Mouse (Mus musculus) midbrain, embryonic 15.5 days (tissue): ENCODE measurements around the gene Arrb2. TPM values are rescaled to one million over a fixed set of nuclear protein-coding genes. Genes with fewer than 3 reads are reported as not detected.
A peak's percentile ranks its signal among the peaks of the same experiment; 100 is the strongest.

Experiments
- ATAC-seq: fragments of 200-750 bp; cut with Nextera tagmentation; replicated peaks from 2 replicates; pipeline ENCODE4 v1.8.0; 2017; ENCODE audit warnings: moderate TSS enrichment
- H3K27ac ChIP-seq: fragments of 300-500 bp; sonication (generic); 2 replicates; pipeline ENCODE4 v1.5.1; 2015; ENCODE audit warnings: mild to moderate bottlenecking, inconsistent platforms
- H3K27me3 ChIP-seq: fragments of 300-500 bp; sonication (generic); replicated peaks from 2 replicates; pipeline ENCODE4 v1.6.1; 2015; ENCODE audit warnings: inconsistent platforms
- H3K36me3 ChIP-seq: fragments of 300-500 bp; sonication (generic); replicated peaks from 2 replicates; pipeline ENCODE4 v1.6.1; 2015; ENCODE audit warnings: inconsistent platforms
- H3K4me1 ChIP-seq: fragments of 300-500 bp; sonication (generic); 2 replicates; pipeline ENCODE4 v1.6.1; 2015; ENCODE audit warnings: inconsistent platforms
- H3K4me2 ChIP-seq: fragments of 300-500 bp; sonication (generic); 2 replicates; pipeline ENCODE4 v1.6.1; 2015; ENCODE audit warnings: inconsistent platforms, mild to moderate bottlenecking, moderate library complexity
- H3K4me3 ChIP-seq: fragments of 300-500 bp; sonication (generic); 2 replicates; pipeline ENCODE4 v1.5.1; 2015; ENCODE audit warnings: mild to moderate bottlenecking, inconsistent platforms
- H3K9ac ChIP-seq: fragments of 300-500 bp; sonication (generic); 2 replicates; pipeline ENCODE4 v1.6.1; 2015; ENCODE audit warnings: mild to moderate bottlenecking, inconsistent platforms
- H3K9me3 ChIP-seq: fragments of 300-500 bp; sonication (generic); 2 replicates; pipeline ENCODE4 v1.6.1; 2016; ENCODE audit warnings: inconsistent platforms
- WGBS: fragments of 180-500 bp; shearing (Covaris S2); methylation state at CpG from one replicate; pipeline ENCODE4 v1.1.7; 2015; ENCODE audit warnings: mixed read lengths; 5-methylcytosine and 5-hydroxymethylcytosine counted together
- polyA plus RNA-seq: library from polyadenylated mRNA; unstranded; fragments of >200 nt; fragmentation: Nextera tagmentation; extraction: Ambion mirVana; gene quantifications from 2 replicates; pipeline ENCODE4 v1.2.1, GENCODE M21; 2015

The Arrb2 gene
- polyA plus RNA-seq, 1 experiment from 2014 or later = 53.8 TPM

DNA sequence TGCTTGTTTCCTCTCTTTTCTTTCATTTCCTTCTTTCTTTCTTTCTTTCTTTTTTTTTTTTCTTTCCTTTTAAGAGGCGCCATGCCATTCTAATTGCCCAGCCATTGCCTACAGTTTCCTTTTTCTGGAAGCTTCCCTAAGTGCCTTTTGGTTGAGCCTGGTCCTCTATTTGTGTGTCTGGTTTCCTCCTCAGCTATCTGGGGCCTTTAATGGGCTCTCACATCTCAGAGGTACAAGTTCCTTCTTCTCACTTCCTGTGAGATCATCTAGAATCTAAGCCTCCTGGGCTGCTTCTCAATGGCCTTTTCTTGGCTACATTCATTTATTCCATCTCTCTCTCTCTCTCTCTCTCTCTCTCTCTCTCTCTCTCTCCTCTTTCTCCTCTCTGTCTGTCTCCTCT, 14.9 kb downstream of the Arrb2 start:
- WGBS = 90% methylated on average over 1 of the region's 1 CpGs
- no peak for ATAC-seq
- no peaks in the 10 kb centered on the region for H3K27me3 ChIP-seq
- H3K27ac ChIP-seq = no peak overlapping the region
- H3K9me3 ChIP-seq = no peaks in the 10 kb centered on the region
- no peak overlapping the region for H3K4me2 ChIP-seq
- peaks cover 1% of the 10 kb centered on the region for H3K4me1 ChIP-seq
- H3K4me3 ChIP-seq = no peak overlapping the region
- H3K36me3 ChIP-seq = peaks cover 1% of the 10 kb centered on the region; the same call in 1 of the 2 replicates
- no peak overlapping the region for H3K9ac ChIP-seq

DNA sequence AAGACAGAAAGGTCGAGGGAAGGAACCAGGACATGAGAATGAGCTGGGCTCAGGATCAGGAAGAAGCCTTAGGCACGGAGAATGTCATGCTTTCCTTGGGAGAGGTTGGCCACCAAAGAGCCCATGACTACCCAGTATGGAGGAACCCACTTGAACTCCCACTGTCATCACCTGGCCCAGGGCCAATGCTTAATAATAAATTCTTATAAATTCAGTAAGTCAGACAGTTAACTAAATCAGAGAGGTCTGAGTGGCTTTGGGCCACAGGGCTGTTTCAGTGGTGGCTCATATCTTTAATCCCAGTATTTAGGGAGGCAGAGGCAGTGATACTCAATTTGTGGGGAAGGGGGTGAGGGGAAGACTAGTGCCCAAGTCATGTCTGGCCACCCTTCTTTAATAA, 18.5 kb downstream of the Arrb2 start:
- Histone ChIP-seq H3K4me2 (no peak overlapping the region), H3K27ac (no peak overlapping the region), H3K4me3 (no peak overlapping the region), H3K27me3 (no peaks in the 10 kb centered on the region), H3K36me3 (no peaks in the 10 kb centered on the region), H3K4me1 (peaks cover 12% of the 10 kb centered on the region), H3K9me3 (no peaks in the 10 kb centered on the region), H3K9ac (no peak overlapping the region)
- 81% methylated on average over 2 of the region's 2 CpGs for WGBS
- ATAC-seq = no peak

DNA sequence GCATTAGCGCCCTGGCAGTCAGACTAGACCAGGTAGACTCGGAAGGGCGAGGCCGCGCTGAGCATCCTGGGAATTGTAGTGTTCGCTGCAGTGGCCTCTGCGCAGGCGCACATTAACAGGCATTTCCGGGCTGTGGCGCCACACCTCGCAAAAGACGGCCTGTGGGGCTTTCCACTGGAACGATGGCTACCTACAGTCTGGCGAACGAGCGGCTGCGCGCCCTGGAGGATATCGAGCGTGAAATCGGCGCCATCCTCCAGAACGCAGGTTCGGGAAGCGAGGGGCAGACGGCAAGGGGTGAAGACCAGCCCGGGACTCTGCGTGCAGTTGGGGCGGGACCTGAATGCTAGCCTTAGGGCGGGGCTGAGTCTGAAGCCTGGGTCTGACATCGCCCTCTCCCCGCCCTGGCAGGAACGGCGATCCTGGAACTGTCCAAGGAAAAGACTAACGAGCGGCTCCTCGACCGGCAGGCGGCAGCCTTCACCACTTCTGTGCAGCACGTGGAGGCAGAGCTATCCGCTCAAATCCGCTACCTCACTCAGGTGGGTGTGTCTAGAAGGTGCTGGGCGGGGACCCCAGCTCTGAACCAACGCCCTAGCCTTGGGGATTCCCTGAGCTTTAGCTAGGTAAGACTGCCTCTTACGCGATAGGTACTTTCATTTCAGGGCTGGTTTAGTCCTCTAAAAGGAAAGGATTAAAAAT, 19.5 kb downstream of the Arrb2 start, which contains the start of gene Med11:
Gene Med11, plus strand, starts transcription at position 123 of the 702 bp plus-strand sequence.
- under 1% methylated on average over 46 of the region's 46 CpGs for WGBS
- ATAC-seq = peak; percentile 96

DNA sequence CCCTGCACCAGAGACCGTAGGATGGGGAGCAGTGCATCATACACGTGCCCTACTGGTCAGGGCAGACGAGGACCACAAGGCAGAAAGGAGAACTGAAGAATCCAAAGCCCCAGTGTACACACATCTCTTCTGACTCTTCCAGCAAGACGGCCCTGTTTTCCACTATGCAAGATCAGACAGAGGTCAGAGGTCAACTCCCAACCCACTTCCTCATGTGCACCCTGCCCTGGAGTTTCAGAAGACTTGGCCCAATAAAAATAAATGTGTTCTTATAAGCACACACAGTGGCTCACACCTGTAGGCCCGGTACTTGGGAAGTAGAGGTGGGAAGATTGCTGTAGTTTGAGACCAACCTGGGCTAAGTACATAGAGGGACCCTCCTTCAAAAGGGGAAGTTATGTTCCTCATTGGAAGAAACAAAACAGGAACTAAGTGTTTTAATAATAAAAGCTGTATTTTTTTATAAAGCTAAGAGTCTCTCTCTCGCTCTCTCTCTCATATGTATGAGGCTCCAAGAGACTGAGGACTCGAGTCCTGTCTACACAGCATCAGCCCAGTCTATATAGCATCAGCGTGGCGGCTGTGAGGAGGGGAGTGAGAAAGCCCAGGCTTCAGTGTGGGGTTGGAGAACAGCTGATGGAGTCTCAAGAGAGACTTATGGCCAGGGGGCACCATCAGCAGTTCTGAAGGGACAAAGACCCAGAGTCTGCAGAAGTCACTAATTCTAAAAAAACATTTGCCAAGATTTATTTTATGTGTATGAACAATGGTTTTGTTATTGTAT, 21.0 kb downstream of the Arrb2 start:
- WGBS = 92% methylated on average over 9 of the region's 9 CpGs
- Histone ChIP-seq H3K4me1 (peaks cover 12% of the 10 kb centered on the region), H3K27me3 (peaks cover 6% of the 10 kb centered on the region), H3K9me3 (no peaks in the 10 kb centered on the region), H3K9ac (no peak overlapping the region), H3K27ac (no peak overlapping the region), H3K4me2 (peak overlapping the region; percentile 64; the same call in 1 of the 2 replicates), H3K4me3 (no peak overlapping the region), H3K36me3 (no peaks in the 10 kb centered on the region)
- ATAC-seq = no peak

More for the DNA sequence above, 19.5 kb downstream of the Arrb2 start, which contains the start of gene Med11:
- Histone ChIP-seq H3K36me3 (no peaks in the 10 kb centered on the region), H3K9ac (peak within 1 kb of the TSS; percentile 70), H3K4me3 (peak within 1 kb of the TSS; percentile 62), H3K27ac (peak within 1 kb of the TSS; percentile 98), H3K27me3 (no peaks in the 10 kb centered on the region), H3K4me1 (peaks cover 12% of the 10 kb centered on the region), H3K9me3 (no peaks in the 10 kb centered on the region), H3K4me2 (peak within 1 kb of the TSS; percentile 64)

DNA sequence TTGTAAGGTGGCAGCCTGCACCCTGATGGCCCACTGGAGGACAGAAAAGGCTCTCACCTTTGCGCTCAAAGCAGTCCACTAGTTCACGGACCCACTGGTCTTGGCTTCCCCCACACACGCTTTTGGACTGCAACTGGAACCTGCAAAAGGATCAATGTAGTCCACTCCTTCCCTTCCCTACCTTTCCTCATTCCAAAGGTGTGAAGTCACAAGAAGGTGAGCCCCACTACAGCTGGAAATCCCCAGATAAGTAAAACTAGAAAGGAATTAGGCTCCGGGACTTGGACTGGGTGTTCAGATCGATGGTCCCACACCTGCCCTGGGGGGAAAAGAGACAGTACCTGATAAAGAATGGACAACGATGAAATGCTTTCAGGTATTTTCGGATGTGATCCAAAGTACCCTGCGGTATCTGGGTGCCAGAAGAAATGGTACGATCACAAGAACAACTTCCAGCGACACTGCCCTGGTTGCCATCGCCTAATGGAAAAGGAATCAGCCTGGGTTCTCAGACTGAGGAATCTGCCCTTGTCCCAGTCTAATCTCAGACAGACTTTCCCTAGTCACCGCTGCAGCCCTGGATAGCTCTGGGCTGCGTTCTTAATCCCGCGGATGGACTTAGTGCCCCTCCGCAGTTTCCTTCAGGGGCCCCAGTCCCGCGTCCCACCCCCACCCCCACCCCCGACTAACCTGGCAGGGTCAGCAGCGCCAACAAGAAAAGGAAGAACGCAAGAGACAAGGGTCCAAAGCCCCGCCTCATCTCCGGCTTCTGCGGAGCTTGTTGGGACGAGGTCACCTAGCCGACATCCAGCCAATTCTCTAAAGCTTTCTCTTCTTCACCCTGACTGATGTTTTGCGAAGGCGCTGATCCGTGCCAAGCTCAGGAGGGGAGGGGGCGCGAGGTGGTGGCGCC, 26.5 kb downstream of the Arrb2 start, which contains the start of gene Zmynd15:
Gene Zmynd15, plus strand, starts transcription at position 746 of the 913 bp plus-strand sequence.
- peaks cover 9% of the 10 kb centered on the region for H3K4me1 ChIP-seq
- H3K9ac ChIP-seq = 0 out of 2 replicates have a peak within 1 kb of the TSS, but pooled peaks have one; percentile 2
- ATAC-seq = no peak
- peak within 1 kb of the TSS; percentile 57 for H3K4me2 ChIP-seq
- no peak within 1 kb of the TSS for H3K27ac ChIP-seq
- H3K9me3 ChIP-seq = no peaks in the 10 kb centered on the region
- no peaks in the 10 kb centered on the region for H3K36me3 ChIP-seq
- H3K27me3 ChIP-seq = peaks cover 30% of the 10 kb centered on the region
- 21% methylated on average over 32 of the region's 32 CpGs for WGBS
- H3K4me3 ChIP-seq = peak within 1 kb of the TSS; percentile 32

DNA sequence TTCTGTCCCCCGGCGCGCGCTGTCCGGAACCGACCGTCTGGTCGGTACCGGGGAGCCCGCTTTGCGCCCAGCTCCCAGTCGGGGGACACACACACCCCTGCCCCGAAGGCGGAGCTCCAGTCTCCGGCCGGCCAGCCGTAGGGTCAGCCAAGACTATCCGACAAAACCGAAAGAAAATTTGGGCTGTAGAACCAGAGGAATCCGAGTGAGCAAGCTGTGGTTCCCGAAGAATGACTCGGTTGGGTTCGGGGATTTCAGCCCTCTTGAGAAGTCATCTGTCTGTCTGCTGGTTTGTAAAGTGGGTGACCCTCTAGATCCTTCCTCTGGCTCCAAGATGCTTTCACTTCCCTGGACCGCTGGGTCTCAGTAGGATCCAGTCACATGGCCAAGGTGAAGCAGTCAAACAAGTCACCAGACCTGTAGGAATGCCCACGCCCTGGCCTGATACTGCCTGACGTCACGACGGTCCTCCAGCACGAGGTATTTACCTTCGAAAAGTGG, 27.2 kb downstream of the Arrb2 start, which contains the start of gene Cxcl16:
Gene Cxcl16, minus strand, starts transcription at position 384 of the 501 bp plus-strand sequence.
- 5% methylated on average over 30 of the region's 30 CpGs for WGBS
- H3K27me3 ChIP-seq = peaks cover 34% of the 10 kb centered on the region

DNA sequence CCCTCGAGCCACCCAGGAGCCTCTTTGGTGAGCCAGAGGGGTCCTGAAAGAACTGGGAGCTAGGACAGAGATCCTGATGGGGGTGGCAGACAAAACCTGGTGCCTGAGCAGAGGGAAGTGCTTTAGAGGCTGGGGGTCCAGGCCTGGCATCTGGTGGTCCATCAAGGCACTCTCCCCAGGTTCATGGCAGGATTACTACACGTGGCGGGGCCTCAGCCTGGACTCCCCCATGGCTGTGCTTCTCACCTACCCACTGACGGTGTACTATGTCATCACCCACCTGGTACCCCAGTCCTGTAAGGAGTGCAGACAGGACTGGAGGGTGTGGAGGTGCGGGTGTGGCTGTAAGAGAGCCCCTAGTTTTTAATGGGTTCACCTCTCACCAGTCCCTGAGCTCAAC, 31.5 kb downstream of the Arrb2 start:
- 70% methylated on average over 5 of the region's 5 CpGs for WGBS
- Histone ChIP-seq H3K27ac (no peak overlapping the region), H3K4me2 (no peak overlapping the region), H3K36me3 (no peaks in the 10 kb centered on the region), H3K9ac (no peak overlapping the region), H3K4me1 (peaks cover 12% of the 10 kb centered on the region), H3K9me3 (no peaks in the 10 kb centered on the region), H3K4me3 (no peak overlapping the region), H3K27me3 (peaks cover 31% of the 10 kb centered on the region)
- no peak for ATAC-seq

More for the DNA sequence above, 27.2 kb downstream of the Arrb2 start, which contains the start of gene Cxcl16:
- Histone ChIP-seq H3K9me3 (no peaks in the 10 kb centered on the region), H3K36me3 (no peaks in the 10 kb centered on the region), H3K4me3 (peak within 1 kb of the TSS; percentile 32), H3K27ac (no peak within 1 kb of the TSS), H3K9ac (0 out of 2 replicates have a peak within 1 kb of the TSS, but pooled peaks have one; percentile 2), H3K4me2 (peak within 1 kb of the TSS; percentile 57), H3K4me1 (peaks cover 9% of the 10 kb centered on the region)
- ATAC-seq = no peak

DNA sequence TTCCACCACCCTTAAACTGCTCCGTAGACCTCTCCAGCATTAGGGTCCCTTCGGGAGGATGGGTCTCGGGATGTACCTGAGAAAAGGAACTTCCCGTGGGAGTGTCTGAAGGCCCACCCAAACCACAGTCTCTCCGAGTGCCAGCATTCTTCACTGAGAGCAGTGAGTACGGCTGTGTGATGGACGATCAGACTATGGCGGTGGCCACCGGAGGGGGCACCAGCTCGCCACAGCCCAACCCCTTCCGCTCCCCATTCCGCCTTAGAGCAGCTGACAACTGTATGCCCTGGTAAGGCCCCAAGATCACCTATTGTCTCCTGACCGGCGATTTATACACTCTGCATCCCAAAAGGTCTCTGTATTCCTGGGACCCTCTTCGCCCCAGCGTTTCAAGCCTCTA, 32.8 kb downstream of the Arrb2 start:
- H3K4me3 ChIP-seq = no peak overlapping the region; the same call in 1 of the 2 replicates
- H3K9ac ChIP-seq = no peak overlapping the region
- 28% methylated on average over 16 of the region's 16 CpGs for WGBS
- H3K9me3 ChIP-seq = no peaks in the 10 kb centered on the region
- H3K27ac ChIP-seq = no peak overlapping the region
- ATAC-seq = no peak
- peak overlapping the region; percentile 39; the same call in 1 of the 2 replicates for H3K4me2 ChIP-seq
- peaks cover 6% of the 10 kb centered on the region; the same call in 1 of the 2 replicates for H3K4me1 ChIP-seq
- peaks cover 21% of the 10 kb centered on the region for H3K27me3 ChIP-seq
- H3K36me3 ChIP-seq = no peaks in the 10 kb centered on the region

DNA sequence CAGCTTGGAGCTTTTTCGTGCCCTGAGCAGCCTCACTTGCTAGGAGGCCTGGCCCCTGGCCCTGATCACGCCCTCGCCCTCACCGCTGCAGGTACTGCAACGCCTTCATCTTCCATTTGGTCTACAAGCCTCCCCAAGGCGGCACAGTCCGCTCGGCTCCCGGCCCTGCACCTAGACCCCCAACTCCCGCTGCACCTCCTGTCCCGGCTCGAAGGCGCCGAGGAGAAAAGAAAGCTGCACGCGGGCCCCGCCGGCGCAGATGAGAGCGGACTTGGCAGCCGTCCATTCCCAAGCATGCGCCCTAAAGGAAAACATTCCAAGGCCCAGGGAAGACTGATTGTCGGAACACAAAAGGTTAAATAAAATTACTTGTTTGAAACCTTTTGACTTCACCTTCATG, 33.4 kb downstream of the Arrb2 start:
- H3K9me3 ChIP-seq = no peaks in the 10 kb centered on the region
- peak overlapping the region; percentile 39 for H3K4me2 ChIP-seq
- H3K4me3 ChIP-seq = no peak overlapping the region; the same call in 1 of the 2 replicates
- no peak overlapping the region for H3K27ac ChIP-seq
- ATAC-seq = no peak
- WGBS = 12% methylated on average over 23 of the region's 23 CpGs
- no peaks in the 10 kb centered on the region for H3K36me3 ChIP-seq
- no peak overlapping the region for H3K9ac ChIP-seq
- peaks cover 6% of the 10 kb centered on the region; the same call in 1 of the 2 replicates for H3K4me1 ChIP-seq
- peaks cover 15% of the 10 kb centered on the region; the same call in 1 of the 2 replicates for H3K27me3 ChIP-seq

DNA sequence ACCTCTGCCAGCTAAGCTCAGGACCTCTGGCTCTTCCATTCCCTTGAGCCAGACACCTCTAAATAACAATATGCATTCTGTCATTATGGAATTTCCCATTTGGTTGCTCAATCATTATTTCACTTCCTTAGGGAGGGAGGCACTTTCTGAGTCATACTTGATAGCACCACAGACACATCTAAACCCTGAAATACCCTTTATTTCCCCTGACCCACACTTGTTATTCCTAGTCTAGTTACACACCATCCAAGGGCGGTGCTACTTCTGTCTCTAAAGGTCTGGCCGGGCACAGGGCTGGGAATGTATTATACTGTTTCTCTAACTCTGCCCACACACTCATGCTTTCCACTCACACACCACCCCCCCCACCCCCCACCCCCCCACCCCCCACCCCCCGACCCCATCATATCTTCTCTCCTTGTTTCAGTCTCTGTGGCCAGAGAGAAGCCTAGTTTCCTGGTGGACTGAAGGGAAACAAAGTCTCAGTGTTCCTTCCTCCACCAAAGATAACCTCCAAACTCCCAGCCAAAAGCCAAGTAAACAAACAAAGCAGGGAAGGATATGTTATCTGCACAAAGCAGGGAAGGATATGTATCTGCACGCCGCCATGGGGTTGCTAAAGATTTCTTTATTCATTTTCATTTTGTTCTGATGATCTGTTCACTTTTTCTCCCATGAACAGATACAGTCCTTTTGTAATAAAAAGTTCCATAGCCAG, 35.6 kb downstream of the Arrb2 start:
- no peak overlapping the region for H3K27ac ChIP-seq
- peaks cover 6% of the 10 kb centered on the region; the same call in 1 of the 2 replicates for H3K4me1 ChIP-seq
- H3K4me3 ChIP-seq = no peak overlapping the region
- 84% methylated on average over 5 of the region's 5 CpGs for WGBS
- H3K9ac ChIP-seq = no peak overlapping the region
- H3K27me3 ChIP-seq = peaks cover 15% of the 10 kb centered on the region; the same call in 1 of the 2 replicates
- no peak for ATAC-seq
- H3K36me3 ChIP-seq = no peaks in the 10 kb centered on the region
- no peaks in the 10 kb centered on the region for H3K9me3 ChIP-seq
- H3K4me2 ChIP-seq = no peak overlapping the region

DNA sequence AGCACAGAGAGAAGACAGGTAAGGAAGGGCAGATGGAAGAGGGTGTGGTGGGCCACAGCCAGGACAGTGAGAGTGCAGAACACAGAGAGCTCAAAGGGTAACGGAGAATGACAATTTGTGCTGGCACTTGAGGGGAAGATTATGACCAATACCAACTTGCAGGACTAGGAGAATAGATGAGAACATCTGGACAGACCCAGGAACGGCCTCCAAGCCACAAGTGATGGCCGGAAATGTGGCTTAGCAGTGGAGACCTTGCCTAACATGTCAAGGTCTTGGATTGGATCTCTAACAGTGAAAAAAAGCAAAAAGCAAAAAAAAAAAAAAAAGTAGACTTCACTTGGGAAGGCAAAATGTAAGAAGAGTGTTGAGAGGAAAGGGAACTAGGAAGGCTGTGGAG, 37.3 kb downstream of the Arrb2 start:
- WGBS = 91% methylated on average over 3 of the region's 3 CpGs
- ATAC-seq = no peak

More for the DNA sequence above, 37.3 kb downstream of the Arrb2 start:
- Histone ChIP-seq H3K4me1 (peaks cover 6% of the 10 kb centered on the region; the same call in 1 of the 2 replicates), H3K27ac (no peak overlapping the region), H3K9me3 (no peaks in the 10 kb centered on the region), H3K9ac (no peak overlapping the region), H3K36me3 (no peaks in the 10 kb centered on the region), H3K4me2 (no peak overlapping the region), H3K27me3 (peaks cover 6% of the 10 kb centered on the region; the same call in 1 of the 2 replicates), H3K4me3 (no peak overlapping the region)
